Mouse (Mus musculus) frontal cortex, adult (tissue): ENCODE data around the gene Atf6b.

Source experiments
- ATAC-seq: cut with Nextera tagmentation; 2 replicates; pipeline ENCODE4 v1.9.2; 2017; ENCODE audit warnings: mild to moderate bottlenecking, moderate library complexity, mixed read lengths; ENCODE audit not compliant: low TSS enrichment

Gene Atf6b

DNA sequence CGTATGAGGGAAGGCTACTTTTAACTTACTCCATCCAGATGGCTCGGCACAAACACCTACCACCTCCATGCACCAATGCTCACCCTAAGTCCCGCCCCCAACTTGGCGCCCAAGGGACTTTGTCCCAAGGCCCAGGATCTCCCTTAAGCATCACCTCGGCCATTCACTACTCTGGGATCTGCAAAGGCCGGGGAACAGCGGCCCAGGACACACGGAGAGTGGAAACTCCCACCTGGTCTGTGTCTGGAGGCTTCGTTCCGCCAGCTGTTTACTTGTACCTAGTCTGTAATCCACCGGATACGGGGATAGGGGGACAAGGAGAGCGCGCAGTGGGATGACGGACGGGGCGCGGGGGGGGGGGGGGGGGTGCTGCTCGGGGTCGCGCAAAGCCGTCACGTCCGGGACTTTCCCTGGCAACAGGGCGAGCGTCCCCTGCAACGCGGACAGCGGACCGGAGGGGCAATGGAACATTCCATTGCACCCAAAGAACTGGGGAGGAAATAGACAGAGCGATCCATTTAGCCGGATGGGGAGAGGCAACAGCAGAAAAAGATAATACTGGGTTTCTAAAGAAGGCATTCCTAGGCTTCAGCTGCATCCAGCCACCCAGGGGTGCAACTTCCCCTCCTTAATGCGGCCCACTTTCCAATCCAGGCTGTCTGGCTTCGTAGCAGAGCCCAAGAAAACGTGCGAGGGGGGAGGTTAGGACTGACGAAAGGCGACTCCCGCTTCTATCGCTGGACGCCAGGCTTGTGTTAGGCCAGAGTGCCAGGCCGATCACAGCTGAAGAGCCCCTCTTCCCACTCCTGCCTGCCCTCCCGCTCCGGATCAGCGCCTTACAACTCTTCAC, 19.6 kb upstream of the Atf6b start:
- peak; percentile 38 for ATAC-seq

DNA sequence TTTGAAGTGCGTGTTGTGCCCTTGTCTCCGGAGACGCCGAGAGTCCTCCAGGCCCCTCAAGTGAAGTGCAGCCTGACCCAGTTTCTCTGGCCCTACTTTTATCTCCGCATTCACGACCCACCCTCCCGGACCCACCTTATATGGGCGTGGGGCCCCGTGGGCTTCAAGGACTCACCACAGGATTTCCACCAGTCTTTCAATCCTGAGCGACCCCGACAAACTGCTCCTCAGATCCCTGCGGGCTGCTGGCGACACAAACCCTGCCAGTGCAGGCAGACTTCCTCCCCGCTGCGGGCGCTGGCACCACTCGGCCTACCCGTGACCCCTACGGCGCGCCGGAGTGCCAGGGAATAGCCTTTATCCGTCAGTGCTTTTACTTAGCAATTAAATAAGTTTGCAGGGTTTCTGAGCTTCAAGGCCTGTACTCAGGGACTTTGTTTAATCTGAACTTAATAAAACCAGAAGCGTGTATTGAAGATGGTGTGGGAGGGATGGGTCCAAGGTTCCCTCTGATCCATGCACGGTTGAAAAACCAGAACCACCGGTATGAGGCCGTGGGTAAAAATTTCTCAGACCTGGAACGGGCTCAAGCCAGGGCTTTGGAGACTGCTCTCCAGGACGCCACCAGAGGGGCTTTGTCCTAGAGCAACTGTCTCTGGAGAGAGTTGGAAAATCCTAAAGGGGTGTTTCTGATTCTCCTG, 18.9 kb upstream of the Atf6b start, which contains the start of gene Ppt2:
Ppt2 (minus strand) TSS at position 568 of the 701 bp plus-strand sequence.
- no peak for ATAC-seq

DNA sequence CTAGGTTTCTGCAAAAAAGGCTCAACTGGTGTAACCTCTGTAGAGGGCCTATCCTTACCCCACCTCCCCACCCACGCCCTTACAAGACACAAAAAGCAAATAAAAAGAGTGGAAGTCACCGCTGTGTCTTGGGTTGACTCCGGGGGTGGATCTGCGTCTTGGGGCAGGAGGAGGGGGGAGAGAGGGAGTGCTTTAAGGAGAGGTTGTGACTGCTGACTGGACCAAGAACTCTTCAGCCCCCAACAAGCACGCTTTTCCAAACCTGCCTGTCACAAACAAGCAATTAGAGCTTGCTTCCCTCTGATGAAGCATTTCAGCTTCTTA, 18.3 kb upstream of the Atf6b start:
- no peak for ATAC-seq

DNA sequence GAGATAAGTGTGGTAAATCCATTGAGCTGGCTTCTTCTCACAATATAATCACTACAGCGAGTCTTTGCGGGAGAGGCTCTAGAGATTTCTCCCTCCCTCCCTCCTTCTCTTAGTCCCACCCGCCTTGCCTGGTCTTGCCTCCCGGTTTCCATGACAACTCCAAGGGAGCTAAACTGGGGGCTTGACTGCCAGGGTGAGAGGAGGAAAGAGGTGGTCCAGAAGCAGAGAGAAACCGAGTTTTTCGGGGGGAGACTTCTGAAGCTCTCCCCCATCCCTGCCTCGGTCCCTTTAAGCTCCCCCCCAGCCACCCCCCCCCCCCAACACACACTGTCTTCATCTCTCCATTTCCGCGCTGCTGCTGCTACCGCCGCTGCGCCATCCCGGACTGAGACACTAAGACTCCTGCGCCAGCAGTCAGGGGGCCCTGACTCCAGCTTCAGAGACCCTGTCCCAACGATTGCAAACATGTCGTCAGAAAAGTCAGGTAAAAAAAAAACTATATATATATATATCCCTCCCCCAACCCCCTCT, 17.7 kb upstream of the Atf6b start, which contains the start of gene Prrt1:
Prrt1 (plus strand) TSS at position 313 of the 531 bp plus-strand sequence.
- ATAC-seq = peak; percentile 29

DNA sequence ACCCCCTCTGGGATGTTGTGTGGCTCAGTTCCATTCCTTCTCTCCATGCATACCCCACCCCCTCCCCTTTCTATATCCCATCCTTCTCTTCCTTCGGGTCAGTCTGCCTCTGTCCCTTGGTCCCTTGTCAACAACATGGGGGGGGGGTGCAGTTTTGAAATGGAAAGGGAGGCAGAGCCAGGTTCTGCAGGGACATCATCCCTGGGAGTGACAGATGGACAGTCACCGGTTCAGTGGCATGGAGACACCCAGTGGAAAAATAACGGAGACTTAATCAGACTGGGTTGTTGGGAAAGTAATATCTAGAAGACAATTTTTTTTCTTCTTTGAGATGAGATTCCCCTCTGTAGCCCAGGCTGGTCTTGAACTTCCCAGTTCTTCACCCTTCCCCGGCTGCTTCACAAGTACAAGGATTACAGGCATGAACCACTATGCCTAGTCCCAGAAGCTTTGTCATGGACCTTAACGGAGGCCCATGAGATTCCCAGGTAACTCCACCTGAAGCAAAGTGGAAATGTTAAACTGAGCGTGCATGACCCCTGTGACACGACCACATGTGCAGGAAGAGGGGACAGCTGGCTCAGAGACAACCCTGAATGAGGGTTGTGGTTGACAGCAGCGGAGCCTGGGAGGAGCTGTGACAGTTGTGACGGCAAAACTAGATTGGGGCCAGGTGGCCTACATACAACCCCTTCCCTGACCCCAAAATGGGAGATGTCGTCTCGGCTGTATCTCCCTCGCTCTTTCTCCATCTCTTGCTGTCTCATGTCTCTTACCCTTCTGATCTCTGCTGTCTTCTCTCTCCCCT, 16.9 kb upstream of the Atf6b start:
- no peak for ATAC-seq

GRCm38 (mm10) chr17:34630761-34631301, 16.1 kb upstream of the Atf6b start:
- no peak for ATAC-seq

DNA sequence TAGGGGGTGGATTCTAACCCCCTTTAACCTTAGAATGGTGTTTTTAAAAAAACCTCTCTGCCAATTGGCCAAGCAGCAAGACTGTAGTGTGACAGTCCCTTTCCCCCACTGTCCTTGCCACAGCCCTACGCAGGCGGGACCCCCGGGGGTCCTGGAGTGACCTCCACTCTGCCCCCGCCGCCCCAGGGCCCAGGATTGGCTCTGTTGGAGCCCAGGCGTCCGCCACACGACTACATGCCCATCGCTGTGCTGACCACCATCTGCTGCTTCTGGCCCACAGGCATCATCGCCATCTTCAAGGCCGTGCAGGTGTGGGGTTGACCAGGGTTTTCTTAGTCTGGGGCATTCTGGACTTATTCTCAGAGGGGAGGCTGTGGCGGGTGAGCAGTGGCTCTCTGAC, 15.3 kb upstream of the Atf6b start:
- ATAC-seq = no peak

GRCm38 (mm10) chr17:34632261-34632691, 14.7 kb upstream of the Atf6b start:
- ATAC-seq = peak; percentile 74

DNA sequence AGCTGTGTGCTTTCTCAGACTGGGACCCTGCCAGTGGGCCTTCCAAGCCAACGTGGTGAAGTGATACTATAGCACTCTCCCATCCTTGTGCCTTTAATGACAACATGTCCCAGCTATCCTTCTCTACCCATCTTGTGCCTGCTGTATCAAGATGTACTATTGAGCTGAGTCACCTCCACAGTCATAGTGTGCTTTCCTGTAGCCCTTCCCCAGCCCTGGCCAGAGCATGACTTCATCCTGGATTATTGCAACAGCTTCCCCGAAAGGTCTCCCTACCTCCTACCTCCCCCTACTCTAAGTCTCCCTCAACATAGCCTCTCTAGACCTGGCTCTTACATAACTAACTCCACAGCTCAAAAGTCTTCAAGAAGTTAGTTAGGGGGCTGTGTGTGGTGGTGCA, 11.3 kb upstream of the Atf6b start:
- ATAC-seq = no peak

DNA sequence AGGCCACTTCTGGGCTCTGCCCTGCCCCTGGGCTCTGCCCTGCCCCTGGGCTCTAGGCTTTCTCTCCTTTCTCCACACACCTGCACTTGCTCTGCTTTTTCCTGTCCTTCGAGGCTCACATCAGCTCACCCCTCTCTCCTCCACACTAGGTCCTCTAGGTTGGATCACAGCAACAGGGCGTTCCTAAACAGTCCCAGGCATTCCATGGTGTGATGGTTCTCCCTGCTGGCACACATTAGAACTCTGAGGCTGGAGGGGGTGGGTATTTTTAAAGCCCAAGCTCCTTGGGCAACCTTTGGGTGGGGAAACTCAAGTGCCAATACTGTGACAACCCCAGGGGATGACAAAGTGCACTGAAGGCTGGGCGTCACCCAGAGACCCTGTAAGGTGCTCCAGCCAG, 9.5 kb upstream of the Atf6b start:
- no peak for ATAC-seq

DNA sequence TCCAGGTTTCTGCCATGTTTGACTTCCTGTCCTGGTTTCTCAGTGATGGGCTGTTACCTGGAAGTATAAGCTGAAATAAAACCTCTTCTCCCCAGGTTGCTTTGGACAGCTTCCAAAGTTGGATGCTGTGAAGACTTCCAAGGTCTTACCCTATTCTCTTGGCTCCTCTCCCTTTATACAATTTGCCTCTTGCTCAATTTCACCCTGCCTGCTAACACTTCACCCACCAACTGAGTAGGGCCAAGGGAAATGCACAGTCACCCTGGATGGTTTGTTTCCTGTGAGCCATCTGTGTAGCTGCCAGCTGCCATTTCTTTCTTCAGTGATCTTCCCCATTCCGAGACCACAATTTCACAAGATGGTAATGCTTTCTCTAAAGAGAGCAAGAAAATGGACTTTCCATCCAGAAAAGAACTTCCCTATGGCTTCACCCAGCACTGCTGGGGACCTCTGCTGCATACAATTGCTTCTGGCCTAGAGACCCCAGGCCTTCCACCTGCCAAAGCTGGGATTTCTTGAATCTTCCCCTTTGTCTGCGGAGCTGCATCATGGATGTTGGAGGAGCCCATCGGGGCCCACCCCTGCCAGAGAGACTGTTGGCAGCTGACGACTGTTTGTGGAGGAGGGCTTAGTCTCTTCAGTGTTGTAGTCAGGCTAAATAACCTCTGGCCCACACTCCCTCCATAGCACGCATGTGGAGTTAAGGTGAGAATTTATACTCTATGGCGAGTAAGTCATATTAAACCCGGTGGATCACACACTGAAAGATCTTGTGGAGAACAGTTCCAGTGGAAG, 7.3 kb upstream of the Atf6b start:
- no peak for ATAC-seq

GRCm38 (mm10) chr17:34640778-34641601, 6.0 kb upstream of the Atf6b start:
- ATAC-seq = peak; percentile 43

- no peak for ATAC-seq
Observed at GRCm38 (mm10) chr17:34641945-34642344, 5.0 kb upstream of the Atf6b start.

DNA sequence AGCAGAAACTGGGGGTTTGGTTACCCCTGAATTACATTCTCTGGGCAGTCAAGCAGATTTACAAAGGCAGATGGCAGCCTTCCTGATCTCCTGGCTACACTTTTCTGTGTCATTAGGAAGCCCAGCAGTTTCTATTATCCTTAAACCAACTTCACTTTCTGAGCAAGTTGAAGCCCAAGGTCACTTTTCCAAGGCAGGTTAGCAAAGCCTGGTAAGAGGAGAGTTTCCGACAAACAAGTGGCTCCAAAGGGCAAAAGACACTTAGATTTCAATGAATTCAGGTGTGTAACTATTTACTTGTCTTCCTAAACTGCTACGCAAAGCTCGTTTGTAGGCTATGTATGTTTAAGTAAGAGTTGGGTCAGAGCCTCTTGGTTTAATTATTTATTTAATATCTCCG, 3.6 kb upstream of the Atf6b start:
- ATAC-seq = no peak

DNA sequence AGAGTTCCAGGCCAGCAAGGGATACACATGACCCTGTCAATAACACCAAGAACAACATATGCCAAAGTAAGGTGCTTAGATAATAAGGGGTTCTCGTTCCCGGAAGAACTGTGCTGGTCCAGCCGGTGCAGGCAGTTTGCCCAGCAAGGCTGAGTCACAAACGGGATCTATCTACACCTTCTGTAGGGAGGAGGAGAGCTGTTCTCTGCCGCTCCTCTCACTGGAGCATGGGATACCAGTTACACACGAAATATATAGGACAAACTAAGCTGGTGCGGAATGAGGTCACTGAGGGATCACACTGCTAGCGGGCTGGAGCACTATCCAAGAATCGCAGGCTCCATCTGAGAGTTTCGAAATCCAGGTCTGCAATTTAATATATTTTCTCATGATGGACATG, 3.0 kb upstream of the Atf6b start:
- ATAC-seq = peak; percentile 39; the same call in 1 of the 2 replicates

- ATAC-seq = peak; percentile 84
Observed at GRCm38 (mm10) chr17:34644608-34645007, 2.3 kb upstream of the Atf6b start, which contains the start of gene Fkbpl. Gene Fkbpl (plus strand): TSS chr17:34644764.

DNA sequence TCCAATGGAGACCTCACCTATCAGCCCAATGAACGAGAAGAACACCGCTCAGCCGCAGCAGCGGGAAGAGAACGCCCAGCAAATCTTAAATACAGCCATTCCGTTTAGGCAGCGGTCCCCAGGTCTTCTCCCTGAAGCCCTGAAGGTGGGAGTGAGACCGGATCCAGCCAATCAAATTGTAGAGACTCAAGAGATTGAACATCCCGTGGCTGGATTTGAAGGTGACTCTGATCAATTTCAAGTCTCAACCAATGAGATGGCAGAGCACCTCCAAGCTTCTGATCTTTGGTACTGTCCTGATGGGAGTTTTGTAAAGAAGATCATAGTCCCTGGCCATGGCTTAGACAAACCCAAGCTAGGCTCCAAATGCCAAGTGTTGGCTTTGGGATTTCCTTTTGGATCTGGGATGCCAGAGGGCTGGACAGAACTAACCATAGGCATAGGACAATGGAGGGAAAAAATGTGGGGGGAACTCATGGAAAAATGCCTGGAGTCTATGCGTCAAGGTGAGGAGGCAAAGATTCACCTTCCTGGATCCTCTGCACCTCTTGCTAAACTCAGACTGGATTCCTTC, 1.6 kb upstream of the Atf6b start:
- no peak for ATAC-seq

GRCm38 (mm10) chr17:34645831-34646511, 975 bp upstream of the Atf6b start:
- ATAC-seq = no peak
